Mouse (Mus musculus): ENCODE measurements around the gene Ptprd. TPM values are rescaled to one million over a fixed set of nuclear protein-coding genes. Genes with fewer than 3 reads are reported as not detected.

Gene Ptprd
- total and polyA plus RNA-seq, 2 experiments from 2014 or later, result 5.6 to 23.3 TPM

DNA sequence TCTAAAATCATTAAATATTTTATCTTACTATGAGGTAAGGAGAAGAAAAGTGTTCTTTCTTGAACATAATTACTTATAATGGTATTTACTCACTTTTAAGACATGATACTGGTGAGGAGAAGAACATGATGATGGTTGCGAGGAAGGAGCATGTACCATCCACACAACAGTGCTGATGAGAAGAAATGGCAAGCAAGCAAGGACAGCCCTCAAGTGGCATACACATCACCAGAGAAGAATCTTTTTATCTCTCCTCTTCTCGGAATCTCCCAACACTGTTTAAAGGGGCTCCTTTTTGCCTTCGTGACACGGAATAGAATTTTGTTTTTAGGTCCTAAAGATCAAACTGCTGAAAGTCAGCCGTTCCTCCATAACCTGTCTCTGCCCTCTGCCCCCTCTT lies 1973.2 kb downstream of the Ptprd start:
- 51% methylated on average over 5 of the region's 5 CpGs for WGBS
- no peak overlapping the region for H3K4me2 ChIP-seq (ENCODE audit: low read depth, low read length)
- no peak for TF ChIP-seq CTCF (IDR thresholded peaks at IDR 0.05; ENCODE audit: low read depth)
- TF ChIP-seq EP300 (IDR thresholded peaks at IDR 0.05; ENCODE audit: low read depth), result no peak
- no peak overlapping the region for H3K27ac ChIP-seq (ENCODE audit: low read depth)
- no peaks in the 10 kb centered on the region for H3K9me3 ChIP-seq (replicated peaks; ENCODE audit: control insufficient read depth, low read length)
- peaks cover 9% of the 10 kb centered on the region; the same call in 1 of the 2 replicates for H3K4me1 ChIP-seq (ENCODE audit: control insufficient read depth, insufficient read depth)
- H3K27me3 ChIP-seq (ENCODE audit: control insufficient read depth, insufficient read depth, low read length), result no peaks in the 10 kb centered on the region
- ATAC-seq (ENCODE audit: insufficient read depth, low read depth) (no peak), DNase-seq (ENCODE audit: low spot score) (no peak)
- no peak overlapping the region for H3K4me3 ChIP-seq (ENCODE audit: low read depth, low read length)
- no peak overlapping the region for H3K9ac ChIP-seq (replicated peaks; ENCODE audit: low read depth, low read length)
- no peaks in the 10 kb centered on the region; the same call in 1 of the 2 replicates for H3K36me3 ChIP-seq (replicated peaks; ENCODE audit: control insufficient read depth, insufficient read depth, low read length)

DNA sequence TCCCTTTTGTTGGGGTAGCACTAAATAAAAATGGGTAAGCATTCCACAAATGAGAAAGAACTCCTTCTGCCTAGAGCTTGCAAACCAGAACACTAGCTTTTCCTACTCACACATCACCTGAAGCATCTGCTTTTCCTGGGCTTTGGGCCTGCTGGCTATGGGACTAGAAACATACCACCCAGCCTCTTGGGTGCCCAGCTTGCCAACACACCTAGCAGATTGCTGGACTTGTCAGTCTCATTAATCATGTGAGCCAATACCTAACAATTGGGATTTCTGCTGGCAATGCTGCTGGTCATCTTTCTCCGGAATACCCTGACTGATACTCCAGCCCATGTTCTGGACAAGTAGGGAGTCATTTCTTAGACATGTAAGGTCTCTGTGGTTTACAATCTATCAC lies 1973.9 kb downstream of the Ptprd start:
- no peak overlapping the region for H3K4me3 ChIP-seq (ENCODE audit: low read depth, low read length)
- H3K27me3 ChIP-seq (ENCODE audit: control insufficient read depth, insufficient read depth, low read length), result no peaks in the 10 kb centered on the region
- DNase-seq (ENCODE audit: low spot score) (no peak), ATAC-seq (ENCODE audit: insufficient read depth, low read depth) (no peak)
- no peaks in the 10 kb centered on the region for H3K36me3 ChIP-seq (replicated peaks; ENCODE audit: control insufficient read depth, insufficient read depth, low read length)
- TF ChIP-seq EP300 (IDR thresholded peaks at IDR 0.05; ENCODE audit: low read depth) (no peak), CTCF (IDR thresholded peaks at IDR 0.05; ENCODE audit: low read depth) (no peak)
- no peak overlapping the region for H3K4me2 ChIP-seq (ENCODE audit: low read depth, low read length)
- WGBS, result 81% methylated on average over 1 of the region's 1 CpGs
- no peaks in the 10 kb centered on the region for H3K9me3 ChIP-seq (replicated peaks; ENCODE audit: control insufficient read depth, low read length)
- H3K9ac ChIP-seq (replicated peaks; ENCODE audit: low read depth, low read length), result no peak overlapping the region
- no peak overlapping the region for H3K27ac ChIP-seq (ENCODE audit: low read depth)
- H3K4me1 ChIP-seq (ENCODE audit: control insufficient read depth, insufficient read depth), result peaks cover 9% of the 10 kb centered on the region; the same call in 1 of the 2 replicates

DNA sequence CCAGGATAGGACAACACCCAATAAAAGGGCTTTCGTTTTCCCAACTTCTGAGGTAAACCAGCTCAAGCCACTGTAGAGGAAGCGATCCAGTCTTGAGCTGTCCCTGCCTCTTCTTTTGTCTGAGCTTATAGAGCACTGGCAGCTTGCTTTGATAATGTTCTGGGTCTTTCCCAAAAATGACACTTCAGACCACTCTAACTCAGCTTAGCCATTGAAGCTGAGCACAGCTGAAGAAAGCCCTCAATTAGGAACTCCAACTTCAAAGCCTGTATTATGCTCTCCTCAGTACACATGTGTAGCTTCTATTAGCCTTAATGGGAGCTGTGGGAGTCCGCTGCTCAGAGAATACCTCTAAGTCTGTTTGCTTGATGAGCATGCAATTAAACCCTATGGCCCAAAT lies 1988.0 kb downstream of the Ptprd start:
- WGBS, result 88% methylated on average over 3 of the region's 3 CpGs

DNA sequence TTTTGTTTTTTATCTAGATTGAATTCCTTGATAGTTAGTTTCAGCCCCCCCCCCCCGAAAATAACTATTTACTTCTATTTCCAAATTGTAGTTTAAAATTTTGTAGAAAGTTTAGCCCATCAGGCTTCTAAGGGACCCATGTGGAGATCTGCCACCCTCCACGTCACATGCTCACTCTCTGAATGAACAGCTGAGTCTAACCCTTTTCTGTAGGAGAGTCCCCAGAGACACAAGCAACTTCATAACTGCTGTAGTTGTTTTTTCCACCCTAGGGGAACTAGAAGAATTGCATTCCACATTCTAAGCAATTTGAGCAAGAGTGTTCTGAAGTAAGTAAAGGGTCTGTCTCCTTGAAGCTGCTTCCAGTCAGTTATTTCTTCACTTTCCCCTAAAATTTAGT lies 1989.2 kb downstream of the Ptprd start:
- no peak overlapping the region for H3K27ac ChIP-seq (ENCODE audit: low read depth)
- no peaks in the 10 kb centered on the region for H3K9me3 ChIP-seq (replicated peaks; ENCODE audit: control insufficient read depth, low read length)
- no peaks in the 10 kb centered on the region for H3K4me1 ChIP-seq (ENCODE audit: control insufficient read depth, insufficient read depth)
- no peak for TF ChIP-seq EP300 (IDR thresholded peaks at IDR 0.05; ENCODE audit: low read depth)
- TF ChIP-seq CTCF (IDR thresholded peaks at IDR 0.05; ENCODE audit: low read depth), result no peak
- H3K36me3 ChIP-seq (replicated peaks; ENCODE audit: control insufficient read depth, insufficient read depth, low read length), result no peaks in the 10 kb centered on the region
- no peak for DNase-seq (ENCODE audit: low spot score)
- H3K4me3 ChIP-seq (ENCODE audit: low read depth, low read length), result no peak overlapping the region
- H3K4me2 ChIP-seq (ENCODE audit: low read depth, low read length), result no peak overlapping the region
- 68% methylated on average over 2 of the region's 2 CpGs for WGBS
- no peaks in the 10 kb centered on the region for H3K27me3 ChIP-seq (ENCODE audit: control insufficient read depth, insufficient read depth, low read length)
- H3K9ac ChIP-seq (replicated peaks; ENCODE audit: low read depth, low read length), result no peak overlapping the region
- ATAC-seq (ENCODE audit: insufficient read depth, low read depth), result no peak

More for the DNA sequence above, 1988.0 kb downstream of the Ptprd start:
- no peaks in the 10 kb centered on the region for H3K36me3 ChIP-seq (replicated peaks; ENCODE audit: control insufficient read depth, insufficient read depth, low read length)
- no peak overlapping the region for H3K4me3 ChIP-seq (ENCODE audit: low read depth, low read length)
- H3K9me3 ChIP-seq (replicated peaks; ENCODE audit: control insufficient read depth, low read length), result no peaks in the 10 kb centered on the region
- H3K4me1 ChIP-seq (ENCODE audit: control insufficient read depth, insufficient read depth), result no peaks in the 10 kb centered on the region
- ATAC-seq (ENCODE audit: insufficient read depth, low read depth) (no peak), DNase-seq (ENCODE audit: low spot score) (no peak)
- no peak overlapping the region for H3K4me2 ChIP-seq (ENCODE audit: low read depth, low read length)
- no peaks in the 10 kb centered on the region for H3K27me3 ChIP-seq (ENCODE audit: control insufficient read depth, insufficient read depth, low read length)
- H3K27ac ChIP-seq (ENCODE audit: low read depth), result no peak overlapping the region
- no peak for TF ChIP-seq EP300 (IDR thresholded peaks at IDR 0.05; ENCODE audit: low read depth)
- no peak for TF ChIP-seq CTCF (IDR thresholded peaks at IDR 0.05; ENCODE audit: low read depth)
- H3K9ac ChIP-seq (replicated peaks; ENCODE audit: low read depth, low read length), result no peak overlapping the region

DNA sequence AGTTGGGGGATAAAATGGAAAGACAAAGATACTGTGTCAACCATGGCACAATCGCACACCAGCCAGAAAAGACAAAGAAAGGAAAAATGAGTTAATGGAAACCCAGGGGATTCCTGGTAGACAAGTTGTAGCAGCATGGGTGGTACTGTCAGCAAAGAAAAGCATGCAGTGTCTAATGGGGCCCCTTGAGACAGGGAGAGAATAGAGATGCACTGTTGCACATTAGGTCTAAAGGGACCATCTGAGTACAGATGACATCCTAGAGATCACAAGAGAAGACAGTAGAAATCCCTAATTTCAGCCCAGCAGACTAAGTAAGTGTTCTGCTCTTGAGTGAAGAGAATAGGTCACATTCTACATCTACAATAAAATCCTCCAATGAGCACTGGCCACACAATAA lies 1993.7 kb downstream of the Ptprd start:
- H3K4me3 ChIP-seq (ENCODE audit: low read depth, low read length), result no peak overlapping the region
- ATAC-seq (ENCODE audit: insufficient read depth, low read depth) (no peak), DNase-seq (ENCODE audit: low spot score) (no peak)
- no peak overlapping the region for H3K4me2 ChIP-seq (ENCODE audit: low read depth, low read length)
- H3K9me3 ChIP-seq (replicated peaks; ENCODE audit: control insufficient read depth, low read length), result no peaks in the 10 kb centered on the region
- H3K4me1 ChIP-seq (ENCODE audit: control insufficient read depth, insufficient read depth), result no peaks in the 10 kb centered on the region
- H3K27ac ChIP-seq (ENCODE audit: low read depth), result no peak overlapping the region
- TF ChIP-seq EP300 (IDR thresholded peaks at IDR 0.05; ENCODE audit: low read depth), result no peak
- TF ChIP-seq CTCF (IDR thresholded peaks at IDR 0.05; ENCODE audit: low read depth), result no peak
- H3K9ac ChIP-seq (replicated peaks; ENCODE audit: low read depth, low read length), result no peak overlapping the region
- H3K27me3 ChIP-seq (ENCODE audit: control insufficient read depth, insufficient read depth, low read length), result no peaks in the 10 kb centered on the region
- no peaks in the 10 kb centered on the region for H3K36me3 ChIP-seq (replicated peaks; ENCODE audit: control insufficient read depth, insufficient read depth, low read length)
- WGBS, result 88% methylated on average over 1 of the region's 1 CpGs

DNA sequence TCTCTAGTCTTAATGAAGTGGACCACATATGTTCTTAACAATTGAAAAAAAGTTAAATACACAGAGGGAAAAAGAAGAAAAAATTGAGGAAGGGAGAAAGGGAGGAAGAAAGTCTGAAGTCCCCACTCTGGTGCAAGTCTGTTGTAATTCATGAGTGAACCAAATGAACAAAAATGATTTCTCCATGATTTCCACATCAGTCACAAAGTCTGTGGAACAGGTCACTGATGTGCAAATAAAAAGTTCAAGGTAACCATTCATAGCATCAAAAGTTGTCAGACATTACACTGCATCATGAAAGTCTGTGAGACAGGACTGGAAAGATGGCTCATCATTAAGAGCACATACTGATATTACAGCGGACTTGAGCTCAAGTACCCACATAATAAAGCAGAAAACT lies 1996.6 kb downstream of the Ptprd start:
- 83% methylated on average over 1 of the region's 1 CpGs for WGBS
- H3K4me2 ChIP-seq (ENCODE audit: low read depth, low read length), result no peak overlapping the region
- TF ChIP-seq CTCF (IDR thresholded peaks at IDR 0.05; ENCODE audit: low read depth) (no peak), EP300 (IDR thresholded peaks at IDR 0.05; ENCODE audit: low read depth) (no peak)

More for the DNA sequence above, 1996.6 kb downstream of the Ptprd start:
- no peaks in the 10 kb centered on the region for H3K27me3 ChIP-seq (ENCODE audit: control insufficient read depth, insufficient read depth, low read length)
- no peaks in the 10 kb centered on the region for H3K36me3 ChIP-seq (replicated peaks; ENCODE audit: control insufficient read depth, insufficient read depth, low read length)
- no peaks in the 10 kb centered on the region for H3K4me1 ChIP-seq (ENCODE audit: control insufficient read depth, insufficient read depth)
- no peak overlapping the region for H3K9ac ChIP-seq (replicated peaks; ENCODE audit: low read depth, low read length)
- H3K27ac ChIP-seq (ENCODE audit: low read depth), result no peak overlapping the region
- no peak overlapping the region for H3K4me3 ChIP-seq (ENCODE audit: low read depth, low read length)
- DNase-seq (ENCODE audit: low spot score) (no peak), ATAC-seq (ENCODE audit: insufficient read depth, low read depth) (no peak)
- no peaks in the 10 kb centered on the region for H3K9me3 ChIP-seq (replicated peaks; ENCODE audit: control insufficient read depth, low read length)
